Mouse (Mus musculus) heart, postnatal 14 days (tissue): ENCODE measurements around the gene Adra1d. TPM values are rescaled to one million over a fixed set of nuclear protein-coding genes. Genes with fewer than 3 reads are reported as not detected.
A peak's percentile ranks its signal among the peaks of the same experiment; 100 is the strongest.

Experiments
- DNase-seq, 2 experiments: peaks; one replicate each; pipeline ENCODE4 v3.0.0; 2021 to 2022
- intact Hi-C: fragments of 180-260 bp; cut with DNase I; formaldehyde crosslinking; loops from one replicate; pipeline ENCODE4 v1.15.1; 2025
- total RNA-seq, 2 experiments: library from RNA; stranded (reverse); gene quantifications; 2 replicates each; pipeline ENCODE4 v1.2.3; 2021

Gene Adra1d
- total RNA-seq, 2 experiments from 2014 or later, result 4.1 to 4.6 TPM

DNA sequence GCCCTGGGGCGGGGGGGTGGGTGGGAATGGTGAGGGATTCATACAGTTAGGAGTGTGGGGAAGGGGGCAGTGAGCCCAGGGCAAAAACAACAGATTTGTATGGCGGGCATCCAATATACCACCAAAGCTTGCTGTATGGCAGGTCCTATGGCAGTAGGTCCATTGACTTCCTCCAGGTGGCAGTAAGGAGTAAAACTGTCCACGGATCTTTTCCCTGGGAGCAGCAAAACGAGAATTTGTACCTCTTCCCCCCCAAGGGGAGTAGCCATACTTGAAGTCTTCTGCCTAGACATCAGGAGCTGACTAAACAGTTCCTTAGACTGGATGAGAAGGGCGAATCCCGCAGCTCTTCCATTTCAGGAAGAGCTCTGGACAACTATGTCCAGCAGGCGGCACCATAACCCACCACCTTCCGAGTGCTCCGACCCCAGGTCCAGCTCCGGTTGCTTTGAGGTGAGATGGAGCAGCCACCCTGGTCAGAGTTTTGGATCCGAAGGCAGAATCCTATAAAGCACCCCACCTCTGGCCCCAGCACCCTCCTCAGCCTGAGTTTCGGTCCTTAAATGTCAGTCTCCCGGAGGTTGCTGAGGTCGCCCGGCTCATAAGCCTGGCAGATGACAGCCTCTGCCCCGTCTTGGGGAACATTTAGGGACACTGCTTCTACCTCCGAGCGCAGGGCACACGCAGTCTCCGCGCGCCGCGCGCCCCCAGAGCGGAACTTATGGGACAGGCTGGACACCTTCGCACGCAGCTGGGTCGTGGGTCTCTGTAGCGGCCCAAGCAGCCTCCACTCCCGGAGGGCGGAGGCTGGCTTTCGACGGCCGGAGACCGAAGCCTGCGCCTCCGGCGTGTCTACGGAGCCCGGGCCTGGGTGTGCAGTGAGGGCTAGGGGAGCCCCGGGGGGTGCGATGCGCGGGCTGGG is 16.4 kb downstream of the Adra1d start:
- intact Hi-C loops, result loop anchor here (1.0 kb wide), 2 partner anchors 226 to 267 kb away; no protein-coding TSS in a partner anchor
- peak; percentile 74 for DNase-seq

DNA sequence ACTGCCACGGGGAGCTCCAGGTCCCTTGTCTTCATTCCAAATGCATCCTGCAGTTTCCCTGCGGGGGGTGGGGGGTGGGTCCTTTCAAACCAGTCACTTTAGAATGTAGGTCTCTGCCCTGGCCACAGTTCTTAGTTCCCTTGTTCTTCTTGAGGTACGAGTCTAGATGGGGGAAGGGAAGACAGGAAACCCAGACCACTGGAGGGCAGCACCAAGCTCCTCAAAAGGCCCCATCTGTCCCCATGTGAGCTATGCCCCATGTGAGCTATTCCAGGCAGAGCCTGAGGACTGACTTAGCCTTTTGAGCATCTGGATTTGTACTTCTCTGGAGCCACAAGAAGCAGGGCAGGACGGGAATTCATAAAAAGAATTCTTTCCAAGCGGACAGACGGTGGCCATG is 19.6 kb downstream of the Adra1d start:
- intact Hi-C loops, result no loop called here
- no peak for DNase-seq

DNA sequence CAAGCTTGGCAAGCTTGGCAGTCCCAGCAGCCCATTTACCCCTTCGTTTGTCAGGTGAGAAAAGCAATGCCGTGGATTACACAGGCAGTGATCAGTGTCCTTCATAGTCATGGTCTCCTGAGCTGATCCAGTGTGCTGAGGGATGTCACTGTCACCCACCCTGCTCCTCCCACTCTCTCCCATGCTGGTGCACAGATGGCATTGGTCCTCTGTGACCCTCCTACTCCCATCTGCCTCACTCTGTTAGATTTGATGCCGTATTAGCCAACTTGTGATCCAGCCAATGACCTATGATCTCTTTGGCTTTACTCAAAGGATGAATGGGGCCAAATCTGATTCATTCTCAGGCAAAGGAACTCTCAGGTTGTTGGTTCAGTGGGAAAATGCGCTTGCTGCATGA is 20.4 kb downstream of the Adra1d start:
- no peak for DNase-seq
- intact Hi-C loops, result no loop called here

DNA sequence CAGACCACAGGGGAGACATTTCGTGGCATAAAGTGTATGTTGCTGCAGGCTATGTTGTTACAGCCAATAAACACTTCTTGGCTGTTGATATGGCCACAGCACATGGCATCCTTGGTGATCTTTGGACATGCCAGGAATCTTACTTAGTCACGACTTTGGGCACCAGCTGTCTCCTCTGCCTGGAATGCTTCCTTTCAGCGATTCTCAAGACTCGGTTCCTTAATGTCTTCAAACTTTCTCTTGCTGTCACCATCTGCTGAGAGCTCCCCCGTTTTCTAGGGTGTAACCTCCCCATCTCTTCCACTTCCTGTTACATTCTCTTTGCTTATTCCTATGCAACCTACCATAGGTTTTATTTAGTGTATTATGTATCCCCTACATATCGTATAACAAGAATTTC is 22.3 kb downstream of the Adra1d start:
- intact Hi-C loops, result no loop called here
- no peak for DNase-seq

DNA sequence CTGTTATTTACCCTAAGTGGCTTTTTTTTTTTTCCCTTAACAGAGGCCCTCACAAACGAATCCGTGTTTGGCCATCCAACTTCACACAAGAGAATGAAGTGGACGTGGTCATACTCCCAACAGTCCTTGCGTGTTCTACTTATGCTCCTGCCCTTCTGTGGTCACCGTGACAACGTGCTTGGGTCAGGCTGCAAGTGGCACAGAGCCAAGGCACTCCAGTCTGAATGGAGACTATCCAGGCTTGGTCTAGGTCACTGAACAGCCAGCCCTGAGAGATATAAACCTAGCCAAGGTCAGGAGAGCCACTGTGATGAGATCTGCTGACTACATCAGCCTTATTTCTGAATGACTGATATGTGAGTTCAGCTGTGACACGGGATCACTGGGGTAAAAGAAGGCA is 23.7 kb downstream of the Adra1d start:
- intact Hi-C loops, result no loop called here
- DNase-seq, result peak; percentile 42 to 66

DNA sequence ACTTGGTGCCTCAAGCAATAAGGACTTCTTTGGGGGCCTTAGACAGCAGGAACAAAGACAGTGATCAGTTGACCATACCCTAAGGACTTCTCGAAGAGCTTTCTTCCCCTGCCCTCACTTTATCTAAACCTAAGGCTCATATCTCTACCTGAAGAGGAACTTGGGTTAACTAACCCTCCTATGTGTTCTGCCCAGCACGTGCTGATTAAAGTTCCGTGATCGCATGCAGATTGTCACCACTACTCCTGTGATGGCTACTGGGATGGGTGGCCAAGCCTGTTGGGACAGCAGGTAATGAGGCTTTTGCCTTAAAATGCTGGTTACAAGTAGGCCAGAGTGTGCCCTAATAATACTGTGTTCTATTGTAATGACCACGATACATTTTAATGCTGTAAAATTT is 26.9 kb downstream of the Adra1d start:
- intact Hi-C loops, result no loop called here

DNA sequence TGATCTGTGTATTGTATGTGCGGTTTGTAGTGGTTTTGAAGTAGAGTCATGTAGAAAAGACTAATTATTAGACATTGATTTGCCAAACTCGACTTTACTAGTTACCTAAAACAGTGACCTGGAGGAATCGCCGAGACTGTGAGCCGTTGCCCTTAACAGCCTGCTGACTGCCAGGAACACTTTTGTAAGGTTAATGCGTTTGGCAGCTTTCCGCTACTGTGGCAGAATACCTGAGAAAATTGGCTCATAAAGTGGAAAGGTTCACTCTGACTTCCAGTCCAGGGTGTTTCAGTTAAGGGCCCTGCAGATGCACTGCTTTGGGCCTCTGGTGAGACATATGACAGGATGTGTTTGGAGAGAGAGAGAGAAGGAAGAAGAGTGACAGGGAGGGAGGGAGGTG is 30.8 kb downstream of the Adra1d start:
- DNase-seq, result no peak
- intact Hi-C loops, result no loop called here

More for the DNA sequence above, 26.9 kb downstream of the Adra1d start:
- DNase-seq, result no peak

DNA sequence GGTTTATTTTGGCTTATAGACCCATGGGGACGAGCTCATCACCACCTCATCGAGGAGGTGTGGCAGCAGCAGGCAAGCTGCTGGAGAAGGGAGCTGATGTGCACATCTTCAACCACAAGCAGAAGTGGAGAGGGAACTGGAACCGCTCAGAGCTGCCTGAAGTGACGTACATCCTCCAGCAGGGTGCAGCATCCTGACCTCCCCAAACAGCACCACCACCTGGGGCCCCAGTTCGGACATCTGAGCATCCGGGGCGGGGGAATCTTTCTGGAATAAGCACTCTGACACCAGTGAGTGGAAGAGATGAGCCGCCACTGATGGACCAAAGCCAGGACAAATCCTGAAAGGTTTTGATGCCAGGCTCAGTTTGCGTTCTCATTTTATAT is 31.5 kb downstream of the Adra1d start:
- intact Hi-C loops, result loop anchor here (1.0 kb wide), 1 partner anchor 107 kb away; no protein-coding TSS in a partner anchor
- peak; percentile 54 to 69 for DNase-seq

DNA sequence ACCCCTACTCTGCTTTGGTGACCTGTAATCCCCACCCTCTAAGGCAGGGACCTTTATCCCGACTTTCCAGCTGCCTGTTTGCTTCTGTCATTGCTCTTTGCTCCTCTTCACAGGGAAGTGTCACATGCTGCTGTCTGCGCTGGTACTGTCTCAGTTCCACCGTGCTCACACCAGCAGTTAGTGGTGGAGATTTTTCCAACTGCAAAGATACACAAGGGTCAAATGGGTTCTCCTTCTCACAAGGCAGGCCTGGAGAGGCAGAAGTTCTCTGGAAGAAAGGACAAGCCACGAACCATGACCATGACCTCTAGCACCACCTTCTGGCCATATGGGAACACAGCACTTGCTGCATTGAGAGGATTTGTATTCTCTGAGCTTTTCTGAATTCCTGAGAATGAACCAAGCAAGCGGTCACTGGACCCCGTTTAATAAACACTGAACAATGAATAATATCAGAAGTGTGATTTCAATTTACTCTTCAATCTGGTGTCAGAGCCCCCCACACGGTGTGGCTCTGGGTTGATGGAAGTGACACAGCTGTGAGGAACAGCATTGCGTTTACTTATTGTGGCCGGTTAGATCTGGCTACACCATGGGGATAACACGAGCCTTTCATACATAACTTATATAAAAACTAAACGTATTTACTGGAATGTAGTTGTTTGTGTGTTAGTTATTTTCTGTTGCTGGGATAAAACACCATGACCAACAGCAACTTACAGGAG is 32.0 kb downstream of the Adra1d start:
- intact Hi-C loops, result loop anchor here (1.0 to 2.0 kb wide), 2 partner anchors 19 to 107 kb away; no protein-coding TSS in a partner anchor
- DNase-seq, result peak; percentile 49 to 79

DNA sequence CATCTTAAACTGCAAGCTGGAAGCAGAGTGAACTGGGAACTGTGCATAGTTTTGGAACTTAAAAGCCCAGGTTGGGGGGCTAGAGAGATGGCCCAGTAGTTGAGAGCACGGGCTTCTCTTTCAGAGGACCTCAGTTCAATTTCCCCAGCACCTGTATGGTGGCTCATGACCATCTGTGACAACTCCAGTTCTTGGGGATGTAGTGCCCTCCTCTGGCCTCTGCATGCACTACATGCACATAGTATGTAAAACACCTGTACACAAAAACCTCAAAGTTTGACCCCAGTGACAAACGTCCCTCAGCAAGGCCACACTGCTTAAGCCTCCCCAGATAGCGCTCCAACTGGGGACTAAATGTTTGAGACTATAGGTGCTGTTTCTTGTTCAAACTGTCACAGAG is 35.0 kb downstream of the Adra1d start:
- peak in 1 of 2 experiments; percentile 53 for DNase-seq
- intact Hi-C loops, result loop anchor here (1.0 kb wide), 1 partner anchor 105 kb away; no protein-coding TSS in a partner anchor

DNA sequence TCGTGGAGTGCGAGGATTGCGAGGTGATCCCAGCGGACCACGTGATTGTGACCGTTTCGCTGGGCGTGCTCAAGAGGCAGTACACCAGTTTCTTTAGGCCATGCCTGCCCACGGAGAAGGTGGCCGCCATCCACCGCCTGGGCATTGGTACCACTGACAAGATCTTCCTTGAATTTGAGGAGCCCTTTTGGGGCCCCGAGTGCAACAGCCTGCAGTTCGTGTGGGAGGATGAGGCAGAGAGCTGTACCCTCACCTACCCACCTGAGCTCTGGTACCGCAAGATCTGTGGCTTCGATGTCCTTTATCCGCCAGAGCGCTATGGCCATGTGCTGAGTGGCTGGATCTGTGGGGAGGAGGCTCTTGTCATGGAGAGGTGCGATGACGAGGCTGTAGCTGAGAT is 41.3 kb downstream of the Adra1d start:
- intact Hi-C loops, result no loop called here
- DNase-seq, result no peak

DNA sequence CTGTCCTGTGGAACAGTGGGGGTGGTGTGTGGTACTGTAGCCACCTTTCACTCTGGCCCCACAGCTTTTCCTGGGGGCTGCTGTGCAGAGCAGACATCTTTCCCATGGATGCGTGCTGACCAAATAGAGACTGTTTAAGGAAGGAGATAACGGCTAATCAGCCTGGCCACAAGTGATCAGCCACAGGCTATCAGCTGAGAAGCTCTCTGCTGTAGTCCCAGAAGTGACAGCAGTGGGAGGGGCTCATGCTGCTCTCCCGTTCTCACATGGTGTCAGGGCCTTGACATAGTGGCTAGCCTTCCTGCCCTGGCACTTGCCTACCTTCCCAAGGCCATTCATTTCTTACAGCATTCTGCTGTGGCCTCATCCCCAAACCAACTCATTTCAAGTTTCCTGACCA is 43.3 kb downstream of the Adra1d start:
- intact Hi-C loops, result no loop called here
- no peak for DNase-seq

DNA sequence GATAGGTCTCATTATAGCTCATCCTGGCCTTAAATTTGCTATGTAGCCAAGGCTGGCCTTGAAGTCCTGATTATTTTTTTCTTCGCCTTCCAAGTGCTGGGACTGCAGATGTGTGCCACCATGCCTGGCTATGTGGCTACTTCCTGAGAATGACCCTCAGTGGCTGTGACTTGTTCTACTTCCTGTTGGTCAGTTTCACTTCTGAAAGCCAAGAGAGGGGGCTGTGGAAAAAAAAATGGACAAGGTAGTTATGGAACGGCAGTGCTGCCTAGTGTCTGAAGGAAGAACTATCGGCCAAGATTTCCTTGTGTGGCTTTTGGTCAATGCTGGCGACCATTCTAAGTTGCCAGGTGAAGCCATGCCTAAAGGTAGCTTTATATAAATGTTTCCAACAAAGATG is 44.5 kb downstream of the Adra1d start:
- DNase-seq, result no peak
- intact Hi-C loops, result no loop called here

DNA sequence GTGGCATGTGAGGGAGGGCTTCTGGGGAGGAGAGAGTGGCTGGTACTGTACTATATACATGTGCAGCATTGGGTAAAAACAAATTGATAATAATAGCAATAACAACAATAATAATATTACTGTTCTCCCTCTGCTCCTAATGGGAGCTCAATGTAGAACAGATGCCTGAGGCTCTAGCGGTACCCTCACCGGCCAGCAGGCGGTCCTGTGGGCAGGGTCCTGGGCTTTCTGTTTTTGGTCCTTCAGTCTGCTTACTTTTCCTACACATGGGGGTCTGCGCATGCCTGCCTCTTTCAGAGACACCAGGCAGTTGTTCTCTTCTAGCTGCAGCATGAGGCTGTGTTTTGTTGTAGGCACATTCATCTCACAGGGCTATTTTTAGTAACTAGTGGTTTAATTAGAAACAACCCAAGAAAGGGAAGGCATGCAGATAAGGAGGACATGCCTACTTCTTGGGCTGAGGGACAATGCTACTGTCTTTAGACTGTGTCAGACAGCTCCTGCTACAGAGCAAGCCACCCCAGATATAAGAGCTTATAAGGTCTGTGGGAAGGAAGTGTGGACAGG is 47.9 kb downstream of the Adra1d start:
- intact Hi-C loops, result loop anchor here (5.0 kb wide), 3 partner anchors 72 to 252 kb away; partner anchors contain the start of gene Pank2
- DNase-seq, result no peak

DNA sequence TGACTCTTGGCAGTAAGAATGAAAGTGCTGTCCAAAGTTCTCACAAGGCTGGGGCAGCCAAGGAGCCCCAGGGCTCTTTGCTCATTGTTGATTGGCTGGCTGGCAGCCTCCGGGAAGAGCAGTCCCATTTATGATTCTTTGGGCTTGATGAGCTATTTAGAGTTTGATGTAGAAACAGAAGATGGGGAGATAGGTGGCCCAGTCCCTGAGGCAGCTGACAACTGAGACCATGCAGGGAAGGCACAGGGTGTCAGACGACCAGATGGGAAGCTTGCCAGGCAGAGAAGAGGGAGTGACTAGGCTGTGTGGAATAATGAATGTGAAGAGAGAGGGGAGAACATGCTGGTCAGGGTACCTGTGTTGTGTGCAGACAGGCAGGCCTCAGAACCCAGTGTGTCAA is 48.6 kb downstream of the Adra1d start:
- no peak for DNase-seq

DNA sequence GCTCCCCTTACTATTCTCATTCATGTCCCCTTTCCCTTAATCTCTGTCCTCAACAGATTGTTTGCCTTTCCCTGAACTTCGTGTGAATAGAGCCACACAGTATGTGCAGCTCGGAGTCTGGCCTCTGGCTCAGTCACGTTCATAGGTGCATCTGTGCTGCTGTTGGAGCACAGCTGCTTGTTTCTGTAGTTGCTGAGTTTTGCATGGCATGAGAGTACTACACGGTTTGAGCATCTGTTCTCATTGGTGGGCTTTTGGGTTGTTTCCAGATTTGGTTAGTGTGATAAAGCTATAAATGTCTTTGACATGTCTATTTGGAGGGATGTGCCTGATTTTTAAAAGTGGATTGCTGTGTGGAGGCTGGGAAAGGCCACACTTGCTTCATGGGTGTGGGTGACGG is 51.6 kb downstream of the Adra1d start:
- intact Hi-C loops, result loop anchor here (1.0 to 5.0 kb wide), 5 partner anchors 18 to 248 kb away; partner anchors contain the start of gene Pank2
- no peak for DNase-seq

More for the DNA sequence above, 48.6 kb downstream of the Adra1d start:
- intact Hi-C loops, result loop anchor here (5.0 kb wide), 3 partner anchors 71 to 251 kb away; partner anchors contain the start of gene Pank2

DNA sequence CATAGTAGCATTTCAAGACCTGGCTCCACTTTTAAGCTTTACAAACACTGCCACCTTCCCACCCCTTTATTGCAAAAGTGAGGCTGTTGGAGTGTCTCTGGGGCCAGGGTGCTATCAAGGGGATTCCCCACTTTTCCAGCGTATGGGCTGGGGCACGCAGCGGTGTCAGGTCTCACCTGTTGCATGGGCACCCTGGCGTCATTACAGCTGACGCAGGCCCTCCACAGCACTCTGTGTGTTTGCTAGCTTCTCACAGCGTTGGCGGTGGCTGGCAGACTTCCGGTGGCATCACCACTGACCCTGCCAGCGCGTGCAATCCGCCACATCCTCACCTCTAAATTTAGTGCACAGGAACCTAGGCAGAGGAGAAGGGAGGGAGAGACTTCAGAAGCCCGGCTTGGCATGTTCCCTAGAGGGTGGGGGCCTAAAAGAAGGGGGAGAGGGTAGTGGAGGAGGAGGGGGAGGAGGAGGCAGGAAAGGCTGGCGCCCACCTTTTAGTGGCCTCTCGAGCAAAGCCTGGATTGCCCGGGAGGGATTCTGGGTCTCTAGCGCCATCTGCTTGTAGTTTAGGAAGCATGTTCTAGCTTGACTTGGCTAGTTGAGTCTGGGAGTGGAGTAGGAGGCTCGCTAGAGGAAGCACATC is 52.3 kb downstream of the Adra1d start:
- DNase-seq, result peak; percentile 65 to 77
- intact Hi-C loops, result loop anchor here (1.0 to 5.0 kb wide), 6 partner anchors 17 to 247 kb away; partner anchors contain the start of gene Pank2

DNA sequence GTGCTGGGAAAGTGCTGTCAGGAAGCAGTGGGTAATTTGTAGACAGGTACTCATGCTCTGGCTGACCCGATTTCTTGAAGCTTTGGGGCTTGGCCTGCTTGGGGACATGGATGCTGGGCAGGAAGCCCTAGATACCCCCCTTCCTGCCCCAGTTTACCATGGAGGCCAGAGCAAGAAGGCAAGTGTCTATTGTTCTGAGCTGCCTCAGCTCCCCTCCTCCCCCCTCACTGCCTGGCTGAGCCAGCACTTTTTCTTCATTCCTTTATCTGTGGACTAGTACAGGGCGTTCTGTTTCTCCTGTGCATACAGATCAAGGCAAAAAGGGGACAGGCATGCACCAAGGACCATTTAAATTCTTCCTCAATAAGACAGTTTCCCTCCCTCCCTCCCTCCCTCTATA is 53.6 kb downstream of the Adra1d start:
- DNase-seq, result no peak
- intact Hi-C loops, result loop anchor here (2.0 kb wide), 1 partner anchor 16 kb away; no protein-coding TSS in a partner anchor

DNA sequence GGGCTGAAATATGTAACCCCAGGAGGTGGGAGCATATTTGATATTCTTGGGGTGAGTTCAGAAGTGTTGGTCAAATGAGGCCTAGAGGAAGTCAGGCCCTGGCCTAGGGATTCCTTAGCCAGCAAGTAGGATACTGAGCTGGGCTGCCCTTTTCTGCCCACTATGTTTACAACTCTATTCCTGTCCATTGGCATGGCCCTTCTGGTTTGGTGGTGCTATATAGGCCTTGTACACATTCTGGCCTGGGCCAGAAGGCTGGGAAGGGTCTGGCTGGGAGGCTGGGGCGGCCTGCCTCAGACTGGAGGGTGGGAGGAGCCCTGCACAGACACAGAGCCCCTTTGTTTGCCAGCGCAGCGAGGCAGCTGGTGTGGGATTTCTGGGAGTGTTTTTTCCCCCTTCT is 55.7 kb downstream of the Adra1d start:
- intact Hi-C loops, result no loop called here
- DNase-seq, result peak in 1 of 2 experiments; percentile 28

DNA sequence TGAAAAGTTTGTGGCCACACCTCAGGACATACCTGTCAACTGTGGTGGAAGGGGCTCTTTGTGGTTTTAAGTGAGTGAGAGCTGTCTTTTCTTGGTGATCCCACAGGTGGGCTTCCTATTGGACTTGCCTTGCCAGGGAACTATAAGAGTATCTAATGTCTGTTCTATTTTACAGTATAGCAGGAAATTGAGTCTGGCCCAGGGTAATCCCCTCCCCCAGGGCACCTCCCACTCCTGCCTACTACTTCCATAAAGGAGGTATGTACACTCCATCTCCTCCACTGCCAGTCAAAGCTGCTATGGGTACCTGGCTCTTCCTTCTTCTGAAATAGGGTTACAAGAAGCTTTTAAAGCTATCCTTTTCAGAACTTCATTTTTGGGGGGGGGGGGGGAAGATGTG is 56.7 kb downstream of the Adra1d start:
- intact Hi-C loops, result no loop called here
- no peak for DNase-seq
